Mouse (Mus musculus) mouse trophoblast stem cell (cell line): Measurements from ENCODE around the gene Lrrc8c.

Experiments
- in situ Hi-C, 2 experiments: fragments of 300-500 bp; cut with MseI, MboI; formaldehyde crosslinking; loops; 2 replicates in 1 of 2; 3 replicates in 1 of 2; pipeline ENCODE4 v1.15.1; 2025

The Lrrc8c gene

GRCm38 (mm10) chr5:105593630-105594029 lies 74.4 kb downstream of the Lrrc8c start:
- in situ Hi-C loops = no loop called here

GRCm38 (mm10) chr5:105598866-105599265 lies 79.7 kb downstream of the Lrrc8c start:
- in situ Hi-C loops = no loop called here

GRCm38 (mm10) chr5:105599315-105599714 lies 80.1 kb downstream of the Lrrc8c start:
- in situ Hi-C loops = no loop called here

- in situ Hi-C loops = no loop called here
Observed at GRCm38 (mm10) chr5:105600998-105601397, 81.8 kb downstream of the Lrrc8c start.

- in situ Hi-C loops = no loop called here
Observed at GRCm38 (mm10) chr5:105602585-105602984, 83.4 kb downstream of the Lrrc8c start.

- in situ Hi-C loops = no loop called here
Observed at GRCm38 (mm10) chr5:105605736-105606135, 86.5 kb downstream of the Lrrc8c start.

GRCm38 (mm10) chr5:105609683-105610082 lies 90.5 kb downstream of the Lrrc8c start:
- in situ Hi-C loops = no loop called here

- in situ Hi-C loops = no loop called here
Observed at GRCm38 (mm10) chr5:105613002-105613401, 93.8 kb downstream of the Lrrc8c start.

GRCm38 (mm10) chr5:105614000-105614399 lies 94.8 kb downstream of the Lrrc8c start:
- in situ Hi-C loops = no loop called here

GRCm38 (mm10) chr5:105614682-105615434 lies 95.7 kb downstream of the Lrrc8c start:
- in situ Hi-C loops = no loop called here

GRCm38 (mm10) chr5:105615871-105616454 lies 96.8 kb downstream of the Lrrc8c start:
- in situ Hi-C loops = no loop called here

GRCm38 (mm10) chr5:105616538-105616937 lies 97.3 kb downstream of the Lrrc8c start:
- in situ Hi-C loops = no loop called here

GRCm38 (mm10) chr5:105618510-105618909 lies 99.3 kb downstream of the Lrrc8c start:
- in situ Hi-C loops = no loop called here

- in situ Hi-C loops = no loop called here
Observed at GRCm38 (mm10) chr5:105619666-105620065, 100.5 kb downstream of the Lrrc8c start.

- in situ Hi-C loops = no loop called here
Observed at GRCm38 (mm10) chr5:105620505-105621116, 101.4 kb downstream of the Lrrc8c start.

- in situ Hi-C loops = no loop called here
Observed at GRCm38 (mm10) chr5:105623074-105623713, 104.0 kb downstream of the Lrrc8c start.

- in situ Hi-C loops = no loop called here
Observed at GRCm38 (mm10) chr5:105624257-105624656, 105.1 kb downstream of the Lrrc8c start.

- in situ Hi-C loops = no loop called here
Observed at GRCm38 (mm10) chr5:105625504-105626150, 106.4 kb downstream of the Lrrc8c start.

GRCm38 (mm10) chr5:105626355-105626754 lies 107.2 kb downstream of the Lrrc8c start:
- in situ Hi-C loops = no loop called here

GRCm38 (mm10) chr5:105627093-105627492 lies 107.9 kb downstream of the Lrrc8c start:
- in situ Hi-C loops = no loop called here

GRCm38 (mm10) chr5:105629955-105630354 lies 110.8 kb downstream of the Lrrc8c start:
- in situ Hi-C loops = no loop called here

GRCm38 (mm10) chr5:105632066-105632465 lies 112.9 kb downstream of the Lrrc8c start:
- in situ Hi-C loops = no loop called here
